Mouse (Mus musculus): ENCODE results near the gene Rcl1.

GRCm38 (mm10) chr19:29163817-29164527 lies 62.8 kb downstream of the Rcl1 start:
- TF ChIP-seq POLR2A (IDR thresholded peaks at IDR 0.05; ENCODE audit: insufficient read length, low read depth) = no peak
- no peak for TF ChIP-seq MAX (IDR thresholded peaks at IDR 0.05; ENCODE audit: low read depth)
- no peak for TF ChIP-seq E2F4 (IDR thresholded peaks at IDR 0.05; ENCODE audit: insufficient read depth)
- no peak for TF ChIP-seq POLR2AphosphoS2 (IDR thresholded peaks at IDR 0.05; ENCODE audit: insufficient read length, low read depth)
- TF ChIP-seq MYOG (IDR thresholded peaks at IDR 0.05; ENCODE audit: control insufficient read depth in 1 of 3, insufficient read depth in 1 of 3, insufficient read length in 2 of 3, low read depth in 2 of 3) = no peak
- TF ChIP-seq USF1 (IDR thresholded peaks at IDR 0.05; ENCODE audit: low read depth) = no peak
- TF ChIP-seq REST (IDR thresholded peaks at IDR 0.05; ENCODE audit: insufficient read depth, insufficient read length) = no peak
- no peak for TF ChIP-seq TCF12 (IDR thresholded peaks at IDR 0.05; ENCODE audit: insufficient read depth, poor library complexity, severe bottlenecking)
- TF ChIP-seq MYOD1 (IDR thresholded peaks at IDR 0.05; ENCODE audit: control insufficient read depth in 1 of 3, insufficient read length in 2 of 3, low read depth in 2 of 3) = no peak

Measured in myocyte (in vitro differentiated cells).